Mouse (Mus musculus) CH12.LX (cell line): ENCODE results near the gene Lamc3. TPM values are rescaled to one million over a fixed set of nuclear protein-coding genes. Genes with fewer than 3 reads are reported as not detected.

Source experiments
- DNase-seq: peaks from one replicate; pipeline ENCODE4 v3.0.0-alpha.2; 2013; ENCODE audit errors: extremely low read depth
- H3K27ac ChIP-seq: 2 replicates; pipeline ENCODE4 v1.5.1; 2012; ENCODE audit warnings: low read depth, mild to moderate bottlenecking, control low read depth, moderate library complexity; ENCODE audit not compliant: insufficient read depth
- H3K27me3 ChIP-seq: replicated peaks from 2 replicates; pipeline ENCODE3; 2012; ENCODE audit warnings: inconsistent platforms
- H3K36me3 ChIP-seq, 2 experiments: replicated peaks in 1 of 2; 2 replicates each; pipeline versions ENCODE3 to v1.6.1; 2012; ENCODE audit warnings: inconsistent platforms in 1 of 2, low read length in 1 of 2, mild to moderate bottlenecking in 1 of 2, mixed read lengths in 1 of 2, moderate library complexity in 1 of 2; ENCODE audit not compliant: control insufficient read depth in 1 of 2, insufficient read depth in 1 of 2
- H3K4me1 ChIP-seq, 2 experiments: 2 replicates each; pipeline ENCODE4 v1.6.1; 2012; ENCODE audit warnings: inconsistent platforms in 1 of 2, moderate library complexity in 1 of 2; ENCODE audit not compliant: insufficient read depth in 2 of 2, control insufficient read depth in 1 of 2
- H3K4me2 ChIP-seq: 2 replicates; pipeline ENCODE4 v1.6.1; 2012; ENCODE audit warnings: low read depth, mild to moderate bottlenecking, control low read depth; ENCODE audit not compliant: poor library complexity, insufficient read depth, severe bottlenecking
- H3K4me3 ChIP-seq, 3 experiments: fragments of 150-350 bp in 1 of 3; sonication (generic) in 1 of 3; replicated peaks in 1 of 3; 2 replicates each; pipeline versions ENCODE3 to v1.5.1; 2011 to 2012; ENCODE audit warnings: low read depth in 2 of 3, low read length in 2 of 3, mild to moderate bottlenecking in 2 of 3, moderate library complexity in 2 of 3, control low read depth in 1 of 3, improper control_type of control experiment in 1 of 3, inconsistent platforms in 1 of 3, mixed read lengths in 1 of 3; ENCODE audit not compliant: poor library complexity in 1 of 3
- H3K79me2 ChIP-seq: replicated peaks from 2 replicates; pipeline ENCODE4 v1.6.1; 2012; ENCODE audit warnings: mild to moderate bottlenecking, moderate library complexity; ENCODE audit not compliant: control insufficient read depth, poor library complexity, insufficient read depth, severe bottlenecking; ENCODE audit errors: extremely low read depth
- H3K9ac ChIP-seq: 2 replicates; pipeline ENCODE4 v1.6.1; 2012; ENCODE audit warnings: low read depth, mild to moderate bottlenecking, control low read depth, moderate library complexity; ENCODE audit not compliant: insufficient read depth
- H3K9me3 ChIP-seq: replicated peaks from 2 replicates; pipeline ENCODE3; 2012; ENCODE audit warnings: low read length, inconsistent platforms, mixed read lengths
- CHD1 ChIP-seq: IDR thresholded peaks from 2 replicates; pipeline ENCODE4 v1.6.1; 2012; ENCODE audit warnings: low read depth, low read length, improper control_type of control experiment, inconsistent platforms
- ETS1 ChIP-seq: conservative IDR thresholded peaks from 2 replicates; pipeline ENCODE4 v1.6.1; 2012; ENCODE audit warnings: low read depth, mild to moderate bottlenecking, inconsistent platforms, low read length, improper control_type of control experiment, moderate library complexity
- MEF2A ChIP-seq: IDR thresholded peaks from 2 replicates; pipeline ENCODE4 v1.6.1; 2014; ENCODE audit warnings: low read depth, mild to moderate bottlenecking, inconsistent platforms, low read length, improper control_type of control experiment, borderline replicate concordance
- MYC ChIP-seq: IDR thresholded peaks from 2 replicates; pipeline ENCODE4 v1.6.1; 2011; ENCODE audit warnings: low read depth, mild to moderate bottlenecking, improper control_type of control experiment, low read length
- NRF1 ChIP-seq: IDR thresholded peaks from 2 replicates; pipeline ENCODE4 v1.6.1; 2014; ENCODE audit warnings: low read depth, mild to moderate bottlenecking, inconsistent platforms, low read length, improper control_type of control experiment, moderate library complexity
- SIN3A ChIP-seq: IDR thresholded peaks from 2 replicates; pipeline ENCODE4 v1.6.1; 2012; ENCODE audit warnings: low read length, improper control_type of control experiment, inconsistent platforms
- TCF12 ChIP-seq: IDR thresholded peaks from 2 replicates; pipeline ENCODE4 v1.6.1; 2014; ENCODE audit warnings: low read depth, mild to moderate bottlenecking, inconsistent platforms, low read length, improper control_type of control experiment
- ZKSCAN1 ChIP-seq: IDR thresholded peaks from 2 replicates; pipeline ENCODE4 v1.6.1; 2012; ENCODE audit warnings: low read depth, inconsistent platforms, low read length, improper control_type of control experiment, borderline replicate concordance
- dilution Hi-C: fragments of 300-500 bp; cut with MboI; formaldehyde crosslinking; loops from 2 replicates; pipeline ENCODE4 v1.14.3; 2020; ENCODE audit warnings: low sequenced_read_pairs; ENCODE audit not compliant: extremely low pct_unique_long_range_greater_than_20kb, extremely low pct_ligation_motif_present
- in situ Hi-C: fragments of 300-500 bp; cut with MboI; formaldehyde crosslinking; loops from 3 replicates; pipeline ENCODE4 v1.14.3; 2019; ENCODE audit warnings: low sequenced_read_pairs, low pct_ligation_motif_present, low pct_unique_long_range_greater_than_20kb, mixed read lengths
- polyA plus RNA-seq: library from polyadenylated mRNA; unstranded; fragments of >175 nt; gene quantifications from 2 replicates; pipeline ENCODE4 v1.2.1, GENCODE M21; 2012; ENCODE audit warnings: low read depth; ENCODE audit not compliant: insufficient read length
- total RNA-seq, 2 experiments: library from RNA; depleted of rRNA; stranded (reverse); fragments of 300-350 nt in 1 of 2; fragments of >200 nt in 1 of 2; gene quantifications; 2 replicates each; pipeline ENCODE4 v1.2.3; 2012 to 2014

Lamc3 gene
- total and polyA plus RNA-seq, 3 experiments: not detected

DNA sequence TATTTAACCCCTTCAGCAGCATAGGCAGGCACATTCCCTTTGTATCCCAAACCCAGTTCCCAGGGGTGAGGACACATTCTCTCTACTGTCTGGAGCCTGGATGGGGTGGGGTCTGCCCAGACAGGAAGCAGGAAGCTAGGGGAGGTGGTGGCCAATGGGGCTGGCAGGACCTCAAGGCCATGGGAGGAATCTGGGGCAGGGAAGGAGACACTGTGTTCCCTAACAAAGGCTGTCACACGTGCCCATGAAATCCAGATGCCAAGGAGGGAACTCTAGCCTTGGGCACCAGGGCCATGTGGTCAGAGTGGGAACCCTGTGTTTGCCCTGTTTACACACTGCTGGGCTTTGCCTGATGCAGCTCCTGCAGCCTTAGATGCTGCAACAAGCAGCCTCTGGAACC, 1.8 kb downstream of the Lamc3 start:
- no peaks in the 10 kb centered on the region for H3K9me3 ChIP-seq
- no peak overlapping the region for H3K4me3 ChIP-seq
- H3K27me3 ChIP-seq: peaks cover 98% of the 10 kb centered on the region
- no peak overlapping the region for H3K27ac ChIP-seq
- in situ Hi-C loops: loop anchor here (5.0 to 10.0 kb wide), 2 partner anchors 72 to 204 kb away; partner anchors contain the start of gene Abl1
- TF ChIP-seq ZKSCAN1 (no peak), MEF2A (no peak), MYC (no peak), ETS1 (no peak)
- H3K36me3 ChIP-seq: no peaks in the 10 kb centered on the region
- no peak for DNase-seq
- no peaks in the 10 kb centered on the region for H3K79me2 ChIP-seq
- no peak overlapping the region for H3K9ac ChIP-seq
- no peaks in the 10 kb centered on the region for H3K4me1 ChIP-seq
- dilution Hi-C loops: no loop called here
- H3K4me2 ChIP-seq: no peak overlapping the region

DNA sequence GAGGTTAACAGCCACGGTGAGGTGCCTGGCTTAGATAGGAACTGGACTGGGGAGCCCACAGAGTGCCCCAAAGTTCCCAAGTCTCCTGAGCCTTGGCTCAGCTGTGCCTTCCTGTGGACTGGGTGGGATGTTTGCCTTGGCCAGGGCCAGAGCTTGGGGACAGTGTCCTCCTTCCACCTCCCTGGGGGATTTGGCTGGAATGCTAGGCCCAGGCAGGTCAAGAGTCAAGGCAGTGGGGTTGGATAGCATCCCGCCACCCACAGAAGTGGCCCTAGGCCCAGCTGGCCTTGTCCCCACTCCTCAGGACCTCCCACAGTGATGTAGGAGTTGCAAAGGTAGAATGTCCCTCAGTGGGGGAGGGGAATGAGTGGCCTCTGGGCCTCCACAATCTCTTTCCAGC, 4.1 kb downstream of the Lamc3 start:
- Histone ChIP-seq H3K27me3 (peaks cover 85% of the 10 kb centered on the region), H3K36me3 (no peaks in the 10 kb centered on the region), H3K4me2 (no peak overlapping the region), H3K9ac (no peak overlapping the region), H3K27ac (no peak overlapping the region), H3K9me3 (no peaks in the 10 kb centered on the region), H3K79me2 (no peaks in the 10 kb centered on the region), H3K4me1 (no peaks in the 10 kb centered on the region; a peak in 1 of 4 replicates), H3K4me3 (no peak overlapping the region)
- no peak for DNase-seq
- dilution Hi-C loops (no loop called here), in situ Hi-C loops (no loop called here)
- no peak for TF ChIP-seq ZKSCAN1
- TF ChIP-seq NRF1: no peak
- no peak for TF ChIP-seq TCF12
- TF ChIP-seq SIN3A: no peak
- TF ChIP-seq CHD1: no peak

DNA sequence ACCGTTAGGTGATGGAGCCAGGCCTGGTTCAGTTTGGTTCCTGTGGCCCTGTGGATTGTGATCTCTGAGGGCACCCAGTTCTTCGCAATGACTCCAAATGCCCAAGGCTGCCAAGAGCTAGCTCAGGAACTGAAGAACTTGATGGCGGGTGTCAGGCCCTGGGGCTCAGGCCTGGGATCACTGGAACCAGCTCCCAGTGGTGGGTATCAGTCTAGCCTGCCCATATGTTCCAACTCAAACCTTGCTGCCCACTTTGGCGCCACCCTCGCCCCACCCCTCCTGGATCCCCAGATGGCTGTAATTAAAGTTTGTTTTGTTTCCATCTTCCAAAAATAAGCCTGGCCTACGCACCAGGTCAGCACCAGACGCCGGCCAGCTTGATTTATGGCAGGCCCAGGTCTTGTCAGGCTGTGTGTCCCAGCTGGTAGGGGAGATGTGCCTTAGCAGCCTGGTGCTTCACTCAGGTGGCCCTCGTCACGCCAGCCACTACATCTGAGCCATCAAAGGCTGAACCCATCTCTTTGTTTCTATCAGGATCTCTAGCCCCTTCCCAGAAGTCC, 6.1 kb downstream of the Lamc3 start:
- H3K9me3 ChIP-seq: no peaks in the 10 kb centered on the region
- no peak overlapping the region for H3K4me2 ChIP-seq
- DNase-seq: no peak
- H3K9ac ChIP-seq: no peak overlapping the region
- H3K79me2 ChIP-seq: no peaks in the 10 kb centered on the region
- H3K4me3 ChIP-seq: no peak overlapping the region
- dilution Hi-C loops: no loop called here
- H3K27ac ChIP-seq: no peak overlapping the region
- no peak for TF ChIP-seq ZKSCAN1
- H3K36me3 ChIP-seq: no peaks in the 10 kb centered on the region
- no peaks in the 10 kb centered on the region; a peak in 1 of 4 replicates for H3K4me1 ChIP-seq
- in situ Hi-C loops: no loop called here
- H3K27me3 ChIP-seq: peaks cover 65% of the 10 kb centered on the region
